ENCODE assay signal across 8 mouse cellular contexts in genomic region chr13:60267557-60267956, GRCm38 (mm10).
DNase-seq lines count a peak whose midpoint lies in the region; ATAC-seq lines count a peak whose summit lies in the region.

No protein-coding gene starts in this region.

- intact Hi-C loops in left cerebral cortex, postnatal 14 days (cut with DNase I): no loop called here
- intact Hi-C loops in left cerebral cortex, postnatal 36 days (cut with DNase I): no loop called here

- no peak overlapping the region for H3K27ac ChIP-seq in embryonic facial prominence, embryonic 11.5 days (replicated peaks; ENCODE audit: low read depth, low read length)
- 0 out of 2 replicates have a peak overlapping the region, but pooled peaks have one; percentile 4 for H3K27ac ChIP-seq in hindbrain, embryonic 14.5 days
- H3K27ac ChIP-seq in stomach, embryonic 15.5 days: peak overlapping the region; percentile 64

- H3K4me2 ChIP-seq in embryonic facial prominence, embryonic 11.5 days (ENCODE audit: low read depth, low read length): no peak overlapping the region
- H3K4me2 ChIP-seq in hindbrain, embryonic 14.5 days (replicated peaks): peak overlapping the region; percentile 6; the same call in 1 of the 2 replicates
- H3K4me2 ChIP-seq in stomach, embryonic 15.5 days: peak overlapping the region; percentile 25; the same call in 1 of the 2 replicates

- no peaks in the 10 kb centered on the region for H3K27me3 ChIP-seq in embryonic facial prominence, embryonic 11.5 days (ENCODE audit: control insufficient read depth, insufficient read depth, low read length)
- H3K27me3 ChIP-seq in hindbrain, embryonic 14.5 days (ENCODE audit: control insufficient read depth, insufficient read depth, low read length): no peaks in the 10 kb centered on the region
- no peaks in the 10 kb centered on the region for H3K27me3 ChIP-seq in stomach, embryonic 15.5 days (replicated peaks)

- WGBS in embryonic facial prominence, embryonic 11.5 days: 32% methylated on average over 12 of the region's 12 CpGs
- 28% methylated on average over 12 of the region's 12 CpGs for WGBS in hindbrain, embryonic 14.5 days
- WGBS in stomach, embryonic 15.5 days: 10% methylated on average over 12 of the region's 12 CpGs

- H3K36me3 ChIP-seq in embryonic facial prominence, embryonic 11.5 days (replicated peaks; ENCODE audit: control insufficient read depth, insufficient read depth, low read depth, low read length): no peaks in the 10 kb centered on the region
- H3K36me3 ChIP-seq in hindbrain, embryonic 14.5 days (replicated peaks; ENCODE audit: control insufficient read depth, insufficient read depth): no peaks in the 10 kb centered on the region
- no peaks in the 10 kb centered on the region for H3K36me3 ChIP-seq in stomach, embryonic 15.5 days

- no peak overlapping the region for H3K9ac ChIP-seq in embryonic facial prominence, embryonic 11.5 days (replicated peaks; ENCODE audit: low read length)
- H3K9ac ChIP-seq in hindbrain, embryonic 14.5 days: no peak overlapping the region
- H3K9ac ChIP-seq in stomach, embryonic 15.5 days: no peak overlapping the region

- H3K4me1 ChIP-seq in embryonic facial prominence, embryonic 11.5 days (ENCODE audit: control insufficient read depth, insufficient read depth, low read length): no peaks in the 10 kb centered on the region
- H3K4me1 ChIP-seq in hindbrain, embryonic 14.5 days (replicated peaks; ENCODE audit: control insufficient read depth, insufficient read depth, low read length): no peaks in the 10 kb centered on the region; the same call in 1 of the 2 replicates
- H3K4me1 ChIP-seq in stomach, embryonic 15.5 days: peaks cover 7% of the 10 kb centered on the region; the same call in 1 of the 2 replicates

- H3K4me3 ChIP-seq in embryonic facial prominence, embryonic 11.5 days (ENCODE audit: low read depth, low read length): no peak overlapping the region
- no peak overlapping the region for H3K4me3 ChIP-seq in hindbrain, embryonic 14.5 days (replicated peaks; ENCODE audit: low read length)
- no peak overlapping the region for H3K4me3 ChIP-seq in stomach, embryonic 15.5 days (replicated peaks)

- peak; percentile 33 to 58 for DNase-seq in left cerebral cortex, postnatal 14 days (ENCODE audit: low spot score in 2 of 2)
- no peak for DNase-seq in left cerebral cortex, postnatal 36 days (ENCODE audit: low spot score in 2 of 2)
- DNase-seq in embryonic facial prominence, embryonic 11.5 days (ENCODE audit: low spot score): peak; percentile 51
- peak; percentile 62 for DNase-seq in hindbrain, embryonic 14.5 days (ENCODE audit: low spot score)
- peak; percentile 13 to 15 for DNase-seq in layer of hippocampus, postnatal 36 days
- no peak for DNase-seq in spleen, adult 12 weeks (ENCODE audit: low spot score)
- no peak for DNase-seq in cerebellum, adult 11 months

- ATAC-seq in embryonic facial prominence, embryonic 11.5 days (replicated peaks; ENCODE audit: insufficient number of reproducible peaks, low FRiP score, low TSS enrichment, low read depth): no peak
- peak; percentile 60; the same call in 1 of the 2 replicates for ATAC-seq in hindbrain, embryonic 14.5 days (ENCODE audit: low FRiP score)
- ATAC-seq in stomach, embryonic 15.5 days (ENCODE audit: insufficient read depth, low FRiP score, low read depth): peak; percentile 73

- H3K9me3 ChIP-seq in embryonic facial prominence, embryonic 11.5 days (replicated peaks; ENCODE audit: control insufficient read depth, low read length): no peaks in the 10 kb centered on the region
- H3K9me3 ChIP-seq in hindbrain, embryonic 14.5 days (ENCODE audit: control insufficient read depth, low read length): no peaks in the 10 kb centered on the region
- H3K9me3 ChIP-seq in stomach, embryonic 15.5 days: no peaks in the 10 kb centered on the region

Comparison
In these comparisons a context has a peak if more than half of its experiments do, and no peak if none do; other contexts are left out.
1. DNase-seq: peak in left cerebral cortex, postnatal 14 days (2 of 2), embryonic facial prominence, embryonic 11.5 days (single experiment), hindbrain, embryonic 14.5 days (single experiment) and layer of hippocampus, postnatal 36 days (2 of 2); none in left cerebral cortex, postnatal 36 days (0 of 2), spleen, adult 12 weeks (single experiment) and cerebellum, adult 11 months (single experiment).